Mouse (Mus musculus) mouse trophoblast stem cell (cell line): Measurements from ENCODE around the gene Gimap9.

Source experiments
- in situ Hi-C, 2 experiments: fragments of 300-500 bp; cut with MseI, MboI; formaldehyde crosslinking; loops; 2 replicates in 1 of 2; 3 replicates in 1 of 2; pipeline ENCODE4 v1.15.1; 2025

The Gimap9 gene

GRCm38 (mm10) chr6:48689320-48689719, 13.4 kb downstream of the Gimap9 start:
- in situ Hi-C loops = no loop called here

- in situ Hi-C loops = no loop called here
Measured at GRCm38 (mm10) chr6:48692962-48693361, 17.0 kb downstream of the Gimap9 start.

- in situ Hi-C loops = no loop called here
Measured at GRCm38 (mm10) chr6:48696830-48697554, 21.1 kb downstream of the Gimap9 start.

GRCm38 (mm10) chr6:48697555-48697930, 21.6 kb downstream of the Gimap9 start:
- in situ Hi-C loops = no loop called here

GRCm38 (mm10) chr6:48698066-48698856, 22.3 kb downstream of the Gimap9 start:
- in situ Hi-C loops = no loop called here

GRCm38 (mm10) chr6:48698888-48699287, 23.0 kb downstream of the Gimap9 start:
- in situ Hi-C loops = no loop called here

GRCm38 (mm10) chr6:48700251-48701075, 24.5 kb downstream of the Gimap9 start:
- in situ Hi-C loops = no loop called here

GRCm38 (mm10) chr6:48702146-48702545, 26.2 kb downstream of the Gimap9 start:
- in situ Hi-C loops = no loop called here

- in situ Hi-C loops = no loop called here
Measured at GRCm38 (mm10) chr6:48702601-48703000, 26.7 kb downstream of the Gimap9 start.

GRCm38 (mm10) chr6:48704146-48704545, 28.2 kb downstream of the Gimap9 start:
- in situ Hi-C loops = no loop called here

GRCm38 (mm10) chr6:48706130-48706529, 30.2 kb downstream of the Gimap9 start:
- in situ Hi-C loops = no loop called here

- in situ Hi-C loops = no loop called here
Measured at GRCm38 (mm10) chr6:48718455-48718854, 42.5 kb downstream of the Gimap9 start, which contains the start of the genes Gm28053 and Gimap7. Gm28053 (plus strand) TSS chr6:48718607. Gimap7 (plus strand) TSS chr6:48718621.

GRCm38 (mm10) chr6:48720326-48720725, 44.4 kb downstream of the Gimap9 start:
- in situ Hi-C loops = no loop called here

- in situ Hi-C loops = no loop called here
Measured at GRCm38 (mm10) chr6:48723468-48723867, 47.5 kb downstream of the Gimap9 start.

GRCm38 (mm10) chr6:48725476-48725875, 49.5 kb downstream of the Gimap9 start:
- in situ Hi-C loops = no loop called here

GRCm38 (mm10) chr6:48727761-48728160, 51.8 kb downstream of the Gimap9 start:
- in situ Hi-C loops = no loop called here
